Mouse (Mus musculus) cerebellum, adult 2 months (tissue): Measurements from ENCODE around the gene S100a2.

Experiments
- CTCF ChIP-seq: fragments of 200-500 bp; IDR thresholded peaks from 2 replicates; pipeline ENCODE4 v1.5.1; 2011; ENCODE audit warnings: low read depth, mild to moderate bottlenecking, control low read depth, low read length, moderate library complexity, borderline replicate concordance; ENCODE audit not compliant: insufficient read depth
- POLR2A ChIP-seq: fragments of 200-500 bp; IDR thresholded peaks from 2 replicates; pipeline ENCODE4 v1.6.1; 2011; ENCODE audit warnings: low read length, control low read depth, borderline replicate concordance; ENCODE audit not compliant: insufficient read depth

GRCm38 (mm10) chr3:90574691-90575090 lies 15.4 kb upstream of the S100a2 start:
- TF ChIP-seq CTCF (no peak), POLR2A (no peak)
